Mouse (Mus musculus) embryonic facial prominence, embryonic 15.5 days (tissue): ENCODE data around the gene Tubb4b. TPM values are rescaled to one million over a fixed set of nuclear protein-coding genes. Genes with fewer than 3 reads are reported as not detected.
A peak's percentile ranks its signal among the peaks of the same experiment; 100 is the strongest.

Experiments
- ATAC-seq: fragments of 200-750 bp; cut with Nextera tagmentation; 2 replicates; pipeline ENCODE4 v1.8.0; 2017; ENCODE audit warnings: low read depth, moderate TSS enrichment; ENCODE audit not compliant: insufficient number of reproducible peaks, low FRiP score, low TSS enrichment
- H3K27ac ChIP-seq: fragments of 300-500 bp; sonication (generic); replicated peaks from 2 replicates; pipeline ENCODE4 v1.5.1; 2015; ENCODE audit warnings: mild to moderate bottlenecking, inconsistent platforms
- H3K27me3 ChIP-seq: fragments of 300-500 bp; sonication (generic); 2 replicates; pipeline ENCODE4 v1.6.1; 2015; ENCODE audit warnings: inconsistent platforms
- H3K36me3 ChIP-seq: fragments of 300-500 bp; sonication (generic); 2 replicates; pipeline ENCODE4 v1.6.1; 2015; ENCODE audit warnings: mild to moderate bottlenecking, inconsistent platforms
- H3K4me1 ChIP-seq: fragments of 300-500 bp; sonication (generic); 2 replicates; pipeline ENCODE4 v1.6.1; 2015; ENCODE audit warnings: inconsistent platforms
- H3K4me2 ChIP-seq: fragments of 300-500 bp; sonication (generic); replicated peaks from 2 replicates; pipeline ENCODE4 v1.6.1; 2015; ENCODE audit warnings: mild to moderate bottlenecking, inconsistent platforms
- H3K4me3 ChIP-seq: fragments of 300-500 bp; sonication (generic); replicated peaks from 2 replicates; pipeline ENCODE4 v1.5.1; 2015; ENCODE audit warnings: mild to moderate bottlenecking, inconsistent platforms
- H3K9ac ChIP-seq: fragments of 300-500 bp; sonication (generic); 2 replicates; pipeline ENCODE4 v1.6.1; 2015; ENCODE audit warnings: inconsistent platforms
- H3K9me3 ChIP-seq: fragments of 300-500 bp; sonication (generic); replicated peaks from 2 replicates; pipeline ENCODE4 v1.6.1; 2016; ENCODE audit warnings: inconsistent platforms
- WGBS: fragments of 180-500 bp; shearing (Covaris S2); methylation state at CpG from one replicate; pipeline ENCODE4 v1.1.7; 2015; 5-methylcytosine and 5-hydroxymethylcytosine counted together
- polyA plus RNA-seq: library from polyadenylated mRNA; unstranded; fragments of >200 nt; fragmentation: Nextera tagmentation; extraction: Ambion mirVana; gene quantifications from 2 replicates; pipeline ENCODE4 v1.2.1, GENCODE M21; 2015

Tubb4b gene
- polyA plus RNA-seq, 1 experiment from 2014 or later: 660 TPM

DNA sequence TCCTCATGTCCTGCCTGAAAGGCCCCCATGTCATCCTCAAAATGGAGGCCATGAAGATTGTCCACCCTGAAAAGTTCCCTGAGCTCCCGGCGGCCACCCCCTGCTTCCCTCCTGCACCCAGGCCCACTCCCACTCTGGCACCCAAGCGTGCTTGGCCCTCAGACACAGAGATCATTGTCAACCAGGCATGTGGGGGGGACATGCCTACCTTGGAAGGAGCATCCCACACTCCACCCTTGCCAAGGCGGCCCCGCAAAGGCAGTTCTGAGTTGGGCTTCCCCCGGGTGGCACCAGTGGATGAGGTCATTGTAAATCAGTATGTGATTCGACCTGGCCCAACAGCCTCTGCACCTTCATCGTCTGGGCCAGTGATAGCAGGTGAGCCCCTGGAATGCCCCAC is 18.8 kb upstream of the Tubb4b start:
- peaks cover 29% of the 10 kb centered on the region for H3K4me1 ChIP-seq
- no peaks in the 10 kb centered on the region for H3K9me3 ChIP-seq
- no peak overlapping the region for H3K9ac ChIP-seq
- no peak for ATAC-seq
- no peak overlapping the region for H3K4me2 ChIP-seq
- H3K27me3 ChIP-seq: peaks cover 24% of the 10 kb centered on the region
- 71% methylated on average over 8 of the region's 8 CpGs for WGBS
- no peak overlapping the region for H3K27ac ChIP-seq
- H3K4me3 ChIP-seq: peak overlapping the region; percentile 56; the same call in 1 of the 2 replicates
- peaks cover 22% of the 10 kb centered on the region for H3K36me3 ChIP-seq

DNA sequence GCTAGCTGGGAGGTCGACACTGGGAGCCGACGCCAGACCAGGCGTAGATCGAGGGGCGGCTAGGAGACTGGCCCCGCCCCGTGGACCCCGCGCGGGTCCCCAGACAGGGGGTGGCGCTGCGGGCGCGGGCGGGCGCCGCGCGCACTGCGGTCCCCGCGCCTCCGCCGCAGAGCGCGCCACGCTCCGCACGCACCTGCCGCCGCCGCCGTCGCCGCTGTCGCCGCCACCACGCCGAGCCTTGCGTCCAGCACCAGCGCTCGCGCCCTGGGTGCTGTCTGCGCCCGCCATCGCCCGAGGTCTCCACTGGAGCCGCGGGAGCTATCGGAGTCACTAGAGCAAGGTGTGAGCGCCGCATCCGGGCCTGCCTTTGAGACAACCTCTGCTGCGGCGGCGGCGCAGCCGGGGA is 17.6 kb upstream of the Tubb4b start, which contains the start of the genes Rnf208 and Cysrt1:
Gene Rnf208 (plus strand): TSS at position 155 of the 406 bp plus-strand sequence.
Gene Cysrt1 (minus strand): TSS at position 352 of the 406 bp plus-strand sequence.
- Histone ChIP-seq H3K9ac (peak within 1 kb of the TSS; percentile 26), H3K27me3 (peaks cover 24% of the 10 kb centered on the region), H3K4me3 (peak within 1 kb of the TSS; percentile 56), H3K4me1 (peaks cover 29% of the 10 kb centered on the region), H3K36me3 (peaks cover 11% of the 10 kb centered on the region; the same call in 1 of the 2 replicates), H3K9me3 (no peaks in the 10 kb centered on the region), H3K27ac (peak within 1 kb of the TSS; percentile 81), H3K4me2 (peak within 1 kb of the TSS; percentile 94)
- WGBS: under 1% methylated on average over 52 of the region's 59 CpGs
- no peak for ATAC-seq

DNA sequence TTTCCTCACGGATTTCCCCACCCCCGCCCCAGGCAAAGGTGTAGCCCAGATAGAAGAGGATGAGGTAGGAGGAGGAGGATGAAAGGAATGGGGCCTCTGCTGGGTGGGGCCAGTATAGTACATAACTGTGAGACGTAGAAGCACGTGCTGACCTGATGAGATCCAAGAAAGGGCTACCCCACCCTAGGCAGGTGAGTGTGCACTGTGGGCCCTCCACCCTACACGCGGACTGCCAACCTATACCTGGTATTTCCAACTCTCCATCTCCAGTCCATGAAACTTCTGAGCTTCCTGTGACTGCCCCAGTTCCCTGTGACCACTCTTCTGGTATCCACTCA is 16.9 kb upstream of the Tubb4b start:
- Histone ChIP-seq H3K27ac (peak overlapping the region; percentile 81), H3K36me3 (peaks cover 11% of the 10 kb centered on the region; the same call in 1 of the 2 replicates), H3K4me1 (peaks cover 29% of the 10 kb centered on the region), H3K27me3 (peaks cover 24% of the 10 kb centered on the region), H3K4me2 (peak overlapping the region; percentile 94), H3K9ac (no peak overlapping the region), H3K9me3 (no peaks in the 10 kb centered on the region), H3K4me3 (peak overlapping the region; percentile 56)
- 7% methylated on average over 6 of the region's 6 CpGs for WGBS
- ATAC-seq: peak; percentile 41

DNA sequence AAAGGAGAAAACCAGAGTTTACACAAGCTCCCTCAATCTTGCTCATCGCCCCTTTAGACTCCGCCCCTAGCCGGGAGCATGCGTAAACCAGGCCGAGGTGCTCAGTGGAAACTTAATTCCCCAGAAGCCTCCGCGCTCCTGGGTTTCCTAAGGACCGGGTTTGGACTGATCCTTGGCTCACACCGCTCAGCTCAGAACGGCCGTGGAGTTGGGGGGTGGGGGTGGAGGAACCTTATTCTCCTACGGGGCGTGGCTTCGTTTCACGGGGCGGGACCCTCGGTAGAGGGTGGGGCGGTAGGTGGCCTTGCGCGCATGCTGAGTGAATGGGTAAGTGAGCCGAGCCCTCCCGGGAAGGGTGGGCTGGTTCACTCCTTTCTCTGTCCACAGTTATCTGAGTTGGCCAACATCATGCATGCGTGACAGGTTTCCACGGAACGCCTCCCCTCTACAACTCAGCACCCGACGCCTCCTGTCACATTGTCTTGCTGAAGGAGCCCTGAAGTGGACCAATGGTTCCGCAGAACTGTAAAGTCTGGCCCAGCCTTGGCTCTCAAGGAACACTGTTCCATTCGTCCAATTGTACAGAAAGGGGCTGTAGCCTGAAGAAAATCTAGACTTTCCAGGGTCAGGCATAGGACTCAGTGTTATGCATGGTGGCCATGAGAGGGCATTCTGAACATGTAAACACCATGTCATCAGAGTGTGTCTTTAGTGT is 16.4 kb upstream of the Tubb4b start:
- Histone ChIP-seq H3K36me3 (peaks cover 8% of the 10 kb centered on the region; the same call in 1 of the 2 replicates), H3K4me1 (peaks cover 29% of the 10 kb centered on the region), H3K27ac (peak overlapping the region; percentile 81), H3K4me3 (peak overlapping the region; percentile 56), H3K9me3 (no peaks in the 10 kb centered on the region), H3K9ac (peak overlapping the region; percentile 12), H3K27me3 (peaks cover 24% of the 10 kb centered on the region), H3K4me2 (peak overlapping the region; percentile 94)
- ATAC-seq: peak; percentile 71
- WGBS: 1% methylated on average over 29 of the region's 29 CpGs

DNA sequence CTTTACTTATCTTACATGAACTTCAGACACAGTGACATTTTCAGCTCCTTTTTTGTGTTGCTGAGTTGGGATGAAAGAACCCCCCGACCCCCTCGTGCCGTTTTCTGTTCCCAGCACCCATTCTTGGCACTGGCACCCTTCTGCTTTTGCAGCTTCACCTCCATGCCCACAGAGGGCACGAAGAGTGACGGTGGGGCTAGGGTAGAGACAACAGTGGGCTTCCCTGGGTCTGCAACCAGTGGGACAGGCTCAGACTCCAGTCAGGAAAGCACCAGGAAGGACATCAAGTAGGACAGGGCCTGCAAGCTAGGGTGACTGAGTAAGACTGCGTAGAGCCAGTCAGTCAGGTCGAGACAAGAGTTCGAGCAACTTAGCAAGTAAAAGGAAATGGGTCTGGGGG is 15.8 kb upstream of the Tubb4b start:
- Histone ChIP-seq H3K4me3 (peak overlapping the region; percentile 56), H3K4me2 (peak overlapping the region; percentile 94), H3K4me1 (peaks cover 29% of the 10 kb centered on the region), H3K36me3 (peaks cover 3% of the 10 kb centered on the region; the same call in 1 of the 2 replicates), H3K9ac (peak overlapping the region; percentile 12; the same call in 1 of the 2 replicates), H3K27ac (peak overlapping the region; percentile 81), H3K27me3 (peaks cover 24% of the 10 kb centered on the region), H3K9me3 (no peaks in the 10 kb centered on the region)
- 45% methylated on average over 8 of the region's 8 CpGs for WGBS
- no peak for ATAC-seq

DNA sequence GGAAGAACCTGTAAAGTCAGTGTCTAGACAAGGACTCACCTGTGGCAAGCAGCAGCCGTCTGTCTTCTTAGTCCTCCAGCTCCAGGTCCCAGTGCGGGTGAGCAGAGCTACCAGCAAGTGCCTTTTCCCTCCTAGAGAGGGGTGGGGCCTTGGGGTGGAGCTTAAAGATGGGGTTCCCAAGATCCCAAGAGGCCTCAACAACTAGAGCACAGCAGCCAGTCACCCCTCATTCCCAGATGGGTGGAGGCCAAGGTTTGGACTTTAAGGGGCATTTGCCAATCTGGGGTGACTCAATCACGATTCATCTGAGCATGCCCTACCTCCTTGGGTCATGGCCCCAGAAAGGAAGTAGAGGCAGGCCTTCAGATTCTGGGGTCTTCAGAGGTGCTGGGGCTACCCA is 15.3 kb upstream of the Tubb4b start:
- Histone ChIP-seq H3K9me3 (no peaks in the 10 kb centered on the region), H3K4me1 (peaks cover 29% of the 10 kb centered on the region), H3K36me3 (no peaks in the 10 kb centered on the region), H3K27ac (no peak overlapping the region), H3K27me3 (peaks cover 24% of the 10 kb centered on the region), H3K4me3 (0 out of 2 replicates have a peak overlapping the region, but pooled peaks have one; percentile 1), H3K4me2 (no peak overlapping the region), H3K9ac (no peak overlapping the region)
- no peak for ATAC-seq
- WGBS: 86% methylated on average over 3 of the region's 3 CpGs

DNA sequence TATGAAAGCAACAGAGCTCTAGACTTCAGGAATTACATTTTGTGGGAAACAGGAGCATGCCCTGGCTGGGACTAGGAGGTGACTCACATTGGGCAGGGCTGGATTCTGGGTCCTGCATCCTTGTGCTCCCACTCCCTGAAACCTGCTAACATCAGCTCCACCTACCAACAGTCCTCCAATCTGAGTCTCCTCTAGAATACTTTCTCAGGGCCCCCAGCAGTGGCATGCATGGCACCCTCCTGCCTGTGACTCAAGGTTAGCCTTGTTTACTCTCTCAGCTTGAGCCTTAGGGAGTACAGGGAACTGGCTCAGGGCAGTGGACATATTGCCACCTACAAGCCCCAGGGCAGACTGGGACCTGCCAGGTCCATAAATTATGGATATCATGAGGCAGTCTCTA is 13.6 kb upstream of the Tubb4b start:
- H3K9me3 ChIP-seq: no peaks in the 10 kb centered on the region
- H3K4me2 ChIP-seq: no peak overlapping the region
- H3K9ac ChIP-seq: no peak overlapping the region
- H3K27me3 ChIP-seq: peaks cover 23% of the 10 kb centered on the region
- no peaks in the 10 kb centered on the region for H3K36me3 ChIP-seq
- peaks cover 29% of the 10 kb centered on the region for H3K4me1 ChIP-seq
- H3K27ac ChIP-seq: peak overlapping the region; percentile 55
- H3K4me3 ChIP-seq: no peak overlapping the region
- ATAC-seq: no peak

DNA sequence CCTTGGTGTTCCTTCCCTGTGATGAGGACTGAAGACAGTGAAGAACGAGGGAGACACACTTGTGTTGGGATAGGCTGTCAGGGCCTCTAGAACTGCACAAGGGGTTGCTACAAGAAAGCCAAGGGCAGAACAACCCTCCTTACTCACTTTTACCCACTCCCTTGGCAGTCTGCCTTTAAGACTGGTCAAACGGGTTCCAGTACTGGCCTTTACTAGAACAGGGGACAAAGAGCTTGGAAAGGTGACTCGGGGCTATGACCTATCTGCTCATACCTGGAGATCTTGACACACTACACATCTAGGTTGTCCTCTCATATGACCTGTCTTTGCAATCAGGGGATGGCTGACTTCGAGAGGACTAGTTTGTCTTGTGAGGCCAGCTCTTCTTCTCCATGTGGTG is 13.0 kb upstream of the Tubb4b start:
- Histone ChIP-seq H3K4me2 (no peak overlapping the region), H3K36me3 (no peaks in the 10 kb centered on the region), H3K27ac (peak overlapping the region; percentile 55; the same call in 1 of the 2 replicates), H3K4me3 (no peak overlapping the region), H3K27me3 (peaks cover 18% of the 10 kb centered on the region), H3K4me1 (peaks cover 24% of the 10 kb centered on the region), H3K9me3 (no peaks in the 10 kb centered on the region), H3K9ac (no peak overlapping the region)
- ATAC-seq: no peak
- 60% methylated on average over 4 of the region's 4 CpGs for WGBS

DNA sequence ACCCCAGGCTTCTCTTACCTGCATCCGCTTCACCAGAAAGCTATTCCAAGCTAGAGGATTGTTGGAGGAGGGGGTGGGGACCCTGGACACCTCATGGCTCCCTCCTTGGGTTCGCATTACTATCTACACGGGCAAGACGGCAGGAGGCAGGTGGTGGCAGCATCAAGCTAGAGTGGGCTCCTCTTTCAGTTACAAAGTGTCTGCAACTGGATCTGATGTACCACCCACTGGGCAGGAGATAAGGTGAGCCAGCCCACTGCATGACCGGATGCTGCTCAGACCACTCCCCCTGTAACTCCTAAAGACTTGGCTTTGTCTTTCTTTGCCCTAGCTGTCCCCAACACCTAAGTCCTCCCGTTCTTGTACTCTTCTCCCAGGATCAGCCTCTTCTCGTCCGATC is 12.1 kb upstream of the Tubb4b start, which contains the start of gene Rnf224:
Gene Rnf224 (minus strand): TSS at position 174 of the 400 bp plus-strand sequence.
- Histone ChIP-seq H3K9me3 (no peaks in the 10 kb centered on the region), H3K4me3 (no peak within 1 kb of the TSS), H3K4me2 (no peak within 1 kb of the TSS), H3K9ac (no peak within 1 kb of the TSS), H3K27ac (peak within 1 kb of the TSS; percentile 55; the same call in 1 of the 2 replicates), H3K36me3 (no peaks in the 10 kb centered on the region), H3K27me3 (peaks cover 9% of the 10 kb centered on the region; the same call in 1 of the 2 replicates), H3K4me1 (peaks cover 15% of the 10 kb centered on the region)
- no peak for ATAC-seq
- 27% methylated on average over 8 of the region's 8 CpGs for WGBS

DNA sequence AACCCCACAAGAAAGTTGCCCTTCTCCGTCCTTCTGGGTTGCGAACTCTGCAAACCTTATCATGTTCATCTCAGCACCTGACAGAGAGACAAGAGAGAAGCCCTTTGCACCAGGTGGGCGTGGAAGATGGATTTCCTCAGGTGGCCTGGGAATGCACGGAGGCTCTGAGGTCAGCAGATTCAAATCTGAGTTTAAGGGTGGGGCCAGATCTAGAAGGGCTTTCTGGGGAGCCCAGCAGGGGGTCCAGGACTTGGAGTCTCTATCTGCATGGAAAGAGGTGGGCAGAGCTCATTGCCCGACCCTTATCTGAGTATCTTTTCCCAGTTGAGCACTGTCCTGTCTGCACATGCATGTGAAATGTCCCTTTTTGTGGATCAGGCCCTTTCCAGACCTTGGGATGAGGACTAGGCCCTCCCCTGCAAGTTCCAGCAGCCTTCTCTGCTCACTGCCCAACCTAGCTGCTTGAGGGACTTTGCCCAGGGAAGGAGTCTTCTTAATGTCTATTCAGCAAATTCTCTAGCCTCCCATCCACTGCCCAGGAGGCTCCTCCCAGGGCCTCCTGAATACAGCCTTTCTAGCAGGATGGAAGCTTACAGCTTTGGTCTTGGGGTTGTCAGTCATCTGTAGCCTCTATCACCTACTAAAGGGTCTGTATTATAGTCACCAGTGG is 10.2 kb upstream of the Tubb4b start:
- no peak for ATAC-seq
- H3K27me3 ChIP-seq: peaks cover 11% of the 10 kb centered on the region; the same call in 1 of the 2 replicates
- H3K4me3 ChIP-seq: no peak overlapping the region
- H3K9ac ChIP-seq: no peak overlapping the region
- no peaks in the 10 kb centered on the region for H3K4me1 ChIP-seq
- no peaks in the 10 kb centered on the region for H3K9me3 ChIP-seq
- H3K36me3 ChIP-seq: no peaks in the 10 kb centered on the region
- H3K4me2 ChIP-seq: no peak overlapping the region
- no peak overlapping the region for H3K27ac ChIP-seq
- 56% methylated on average over 5 of the region's 5 CpGs for WGBS

DNA sequence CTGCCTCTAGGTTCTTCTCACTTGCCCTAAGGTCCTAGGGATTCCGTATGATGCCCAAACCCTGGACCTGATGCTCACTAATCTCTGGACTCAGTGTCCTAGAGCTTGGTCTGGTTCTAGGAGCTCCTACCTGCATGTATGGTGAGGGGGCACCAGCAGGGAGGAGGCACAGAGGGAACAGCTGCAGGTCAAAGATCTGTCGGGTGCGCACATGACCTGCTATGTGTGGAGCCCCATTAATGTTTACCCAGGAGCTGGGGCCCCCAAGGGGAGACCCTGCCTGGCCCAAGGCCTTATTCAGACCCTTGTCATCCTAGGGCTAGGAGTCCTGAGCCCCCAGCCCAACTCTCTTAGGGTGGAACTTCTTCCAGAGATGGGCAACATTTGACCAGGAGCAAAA is 9.5 kb upstream of the Tubb4b start, which contains the start of gene Slc34a3:
Gene Slc34a3 (minus strand): TSS at position 315 of the 400 bp plus-strand sequence.
- Histone ChIP-seq H3K9me3 (no peaks in the 10 kb centered on the region), H3K4me2 (no peak within 1 kb of the TSS), H3K27me3 (peaks cover 11% of the 10 kb centered on the region; the same call in 1 of the 2 replicates), H3K9ac (no peak within 1 kb of the TSS), H3K4me3 (no peak within 1 kb of the TSS), H3K36me3 (no peaks in the 10 kb centered on the region), H3K27ac (no peak within 1 kb of the TSS), H3K4me1 (peaks cover under 1% of the 10 kb centered on the region)
- WGBS: 84% methylated on average over 3 of the region's 3 CpGs
- ATAC-seq: no peak
